Mouse (Mus musculus): ENCODE measurements around the gene Cisd1. TPM values are rescaled to one million over a fixed set of nuclear protein-coding genes. Genes with fewer than 3 reads are reported as not detected.
A peak's percentile ranks its signal among the peaks of the same experiment; 100 is the strongest.
"Not testable (repeated sequence)": the region's sequence is repeated elsewhere in the genome, so short reads cannot be mapped to it uniquely, and the experiment has no call there.

The Cisd1 gene
- total RNA-seq (2014; rRNA removed) (128 and 160 TPM in 2 replicates), polyA plus RNA-seq (2015; fragmentation: Nextera tagmentation; extraction: Ambion mirVana) (346 and 354 TPM in 2 replicates)

- DNase-seq (peak; percentile 97), ATAC-seq (peak; percentile 85)
- no peak for TF ChIP-seq CTCF (IDR thresholded peaks at IDR 0.05; ENCODE audit: low read depth)
- Histone ChIP-seq H3K4me3 (ENCODE audit: low read depth, low read length) (peak within 1 kb of the TSS; percentile 63), H3K27me3 (ENCODE audit: insufficient read depth, low read length) (no peaks in the 10 kb centered on the region), H3K36me3 (ENCODE audit: insufficient read depth) (no peaks in the 10 kb centered on the region), H3K9ac (peak within 1 kb of the TSS; percentile 76), H3K27ac (ENCODE audit: low read depth, low read length) (0 out of 2 replicates have a peak within 1 kb of the TSS, but pooled peaks have one; percentile 46), H3K9me3 (ENCODE audit: low read length) (no peaks in the 10 kb centered on the region), H3K4me2 (ENCODE audit: low read depth) (peak within 1 kb of the TSS; percentile 68), H3K4me1 (ENCODE audit: insufficient read depth) (peaks cover 18% of the 10 kb centered on the region)
- WGBS: 2% methylated on average over 60 of the region's 60 CpGs
These were observed at the start of gene Cisd1 for GRCm38 (mm10) chr10:71344579-71345143. TSS of gene Cisd1 (minus strand) at chr10:71344954.

DNA sequence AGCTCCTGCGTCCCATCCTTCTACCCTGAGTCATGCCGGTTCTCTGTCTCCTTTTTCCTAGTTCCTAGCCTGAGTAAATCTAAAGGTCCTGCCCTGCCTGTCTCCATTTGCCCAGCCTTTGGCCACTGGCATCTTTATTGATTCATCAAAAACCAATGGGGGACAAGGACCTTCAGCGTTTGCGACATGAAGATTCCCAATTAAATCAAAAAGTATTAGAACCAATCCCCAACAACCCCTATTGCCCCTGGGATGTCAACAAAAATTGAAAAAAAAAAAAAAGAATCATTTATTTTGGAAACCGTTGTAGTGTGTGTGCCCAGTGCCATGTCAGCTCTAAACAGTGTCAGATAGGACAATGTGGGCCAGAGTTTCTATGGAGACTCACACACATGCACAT is 44.6 kb upstream of the Cisd1 start:
- Histone ChIP-seq H3K4me3 (ENCODE audit: low read depth, low read length) (no peak overlapping the region), H3K4me2 (ENCODE audit: low read depth) (no peak overlapping the region), H3K4me1 (ENCODE audit: insufficient read depth) (no peaks in the 10 kb centered on the region), H3K9ac (no peak overlapping the region), H3K27me3 (ENCODE audit: insufficient read depth, low read length) (no peaks in the 10 kb centered on the region), H3K27ac (ENCODE audit: low read depth, low read length) (no peak overlapping the region), H3K9me3 (ENCODE audit: low read length) (no peaks in the 10 kb centered on the region; the same call in 1 of the 2 replicates), H3K36me3 (ENCODE audit: insufficient read depth) (no peaks in the 10 kb centered on the region)
- DNase-seq: no peak
- 92% methylated on average over 5 of the region's 5 CpGs for WGBS
- no peak for ATAC-seq
- no peak for TF ChIP-seq CTCF (IDR thresholded peaks at IDR 0.05; ENCODE audit: low read depth)

GRCm38 (mm10) chr10:71384159-71385044 is 39.6 kb upstream of the Cisd1 start:
- Histone ChIP-seq H3K4me3 (ENCODE audit: low read depth, low read length) (no peak overlapping the region), H3K27me3 (ENCODE audit: insufficient read depth, low read length) (no peaks in the 10 kb centered on the region), H3K27ac (ENCODE audit: low read depth, low read length) (no peak overlapping the region), H3K4me2 (ENCODE audit: low read depth) (no peak overlapping the region), H3K36me3 (ENCODE audit: insufficient read depth) (peaks cover 18% of the 10 kb centered on the region), H3K9me3 (ENCODE audit: low read length) (no peaks in the 10 kb centered on the region), H3K4me1 (ENCODE audit: insufficient read depth) (no peaks in the 10 kb centered on the region), H3K9ac (no peak overlapping the region)
- no peak for TF ChIP-seq CTCF (IDR thresholded peaks at IDR 0.05; ENCODE audit: low read depth)
- whole genome bisulfite sequencing: 75% methylated on average over 19 of the region's 19 CpGs
- ATAC-seq: no peak
- DNase-seq: no peak

GRCm38 (mm10) chr10:71383552-71383924 is 38.8 kb upstream of the Cisd1 start:
- H3K9me3 ChIP-seq (ENCODE audit: low read length); H3K4me2 ChIP-seq (ENCODE audit: low read depth); H3K9ac ChIP-seq; H3K4me1 ChIP-seq (ENCODE audit: insufficient read depth); H3K27ac ChIP-seq (ENCODE audit: low read depth, low read length); H3K27me3 ChIP-seq (ENCODE audit: insufficient read depth, low read length); H3K4me3 ChIP-seq (ENCODE audit: low read depth, low read length); DNase-seq; ATAC-seq: not testable (repeated sequence)
- H3K36me3 ChIP-seq (ENCODE audit: insufficient read depth): peaks cover 25% of the 10 kb centered on the region
- 83% methylated on average over 6 of the region's 6 CpGs for WGBS

DNA sequence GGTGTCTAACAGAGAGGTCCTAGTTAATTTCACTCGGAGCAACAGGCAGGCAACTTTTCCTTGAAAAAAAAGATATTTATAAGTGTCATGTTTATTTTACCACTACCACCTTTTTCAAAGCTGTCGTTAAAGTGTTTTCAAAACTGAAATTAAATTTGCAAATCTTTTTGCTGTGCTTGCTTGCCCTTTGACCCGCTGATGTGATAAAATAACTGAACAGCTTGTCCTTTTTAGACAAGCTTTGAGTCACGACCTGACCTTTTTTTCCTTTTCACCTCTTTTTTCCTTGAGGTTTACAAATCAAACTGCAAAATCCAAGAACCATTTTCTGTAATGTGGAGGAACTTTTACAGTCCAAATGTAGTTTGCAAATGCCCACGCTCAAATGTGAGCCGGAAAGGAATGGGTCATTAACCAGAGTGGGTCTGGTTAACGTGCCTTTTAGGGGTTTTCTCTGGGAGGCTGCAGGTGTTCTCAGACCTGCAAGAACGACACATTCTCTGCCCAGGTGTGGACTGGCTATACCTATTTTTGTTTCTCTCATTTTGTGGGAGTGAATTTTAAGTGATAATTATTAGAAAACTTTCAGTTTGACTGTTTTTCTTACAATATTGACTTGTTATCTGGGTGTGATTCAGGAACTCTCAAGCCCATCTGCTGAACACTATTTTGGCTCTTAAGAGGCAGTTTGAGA is 38.3 kb upstream of the Cisd1 start:
- no peaks in the 10 kb centered on the region for H3K27me3 ChIP-seq (ENCODE audit: insufficient read depth, low read length)
- H3K4me3 ChIP-seq (ENCODE audit: low read depth, low read length): no peak overlapping the region
- no peak overlapping the region for H3K27ac ChIP-seq (ENCODE audit: low read depth, low read length)
- ATAC-seq: no peak
- no peak overlapping the region for H3K9ac ChIP-seq
- H3K36me3 ChIP-seq (ENCODE audit: insufficient read depth): peaks cover 27% of the 10 kb centered on the region
- TF ChIP-seq CTCF (IDR thresholded peaks at IDR 0.05; ENCODE audit: low read depth): no peak
- DNase-seq: no peak
- H3K4me2 ChIP-seq (ENCODE audit: low read depth): no peak overlapping the region
- H3K9me3 ChIP-seq (ENCODE audit: low read length): no peaks in the 10 kb centered on the region
- WGBS: 88% methylated on average over 8 of the region's 8 CpGs
- no peaks in the 10 kb centered on the region for H3K4me1 ChIP-seq (ENCODE audit: insufficient read depth)

- WGBS: 80% methylated on average over 7 of the region's 7 CpGs
- DNase-seq: no peak
- Histone ChIP-seq H3K36me3 (ENCODE audit: insufficient read depth) (peaks cover 32% of the 10 kb centered on the region), H3K9ac (no peak overlapping the region), H3K4me3 (ENCODE audit: low read depth, low read length) (no peak overlapping the region), H3K9me3 (ENCODE audit: low read length) (no peaks in the 10 kb centered on the region), H3K27ac (ENCODE audit: low read depth, low read length) (no peak overlapping the region), H3K4me1 (ENCODE audit: insufficient read depth) (no peaks in the 10 kb centered on the region), H3K27me3 (ENCODE audit: insufficient read depth, low read length) (no peaks in the 10 kb centered on the region), H3K4me2 (ENCODE audit: low read depth) (no peak overlapping the region)
- no peak for ATAC-seq
- no peak for TF ChIP-seq CTCF (IDR thresholded peaks at IDR 0.05; ENCODE audit: low read depth)
These were observed 37.4 kb upstream of the Cisd1 start for GRCm38 (mm10) chr10:71382109-71382508.

All from forebrain, postnatal 0 days (tissue).